Mouse (Mus musculus): ENCODE results near the gene Abhd15. TPM values are rescaled to one million over a fixed set of nuclear protein-coding genes. Genes with fewer than 3 reads are reported as not detected.
"Not testable (repeated sequence)": the region's sequence is repeated elsewhere in the genome, so short reads cannot be mapped to it uniquely, and the experiment has no call there.

Gene Abhd15
- polyA plus RNA-seq, 1 experiment from 2014 or later: 2.2 TPM

- Histone ChIP-seq H3K36me3 (no peaks in the 10 kb centered on the region), H3K27ac (peak overlapping the region; percentile 71), H3K27me3 (peaks cover 6% of the 10 kb centered on the region; the same call in 1 of the 2 replicates), H3K4me2 (peak overlapping the region; percentile 96), H3K4me1 (replicated peaks) (peaks cover 39% of the 10 kb centered on the region), H3K9me3 (replicated peaks) (no peaks in the 10 kb centered on the region), H3K9ac (peak overlapping the region; percentile 51), H3K4me3 (peak overlapping the region; percentile 90)
- ATAC-seq (replicated peaks; ENCODE audit: insufficient number of reproducible peaks, insufficient read depth, low FRiP score, low read depth): no peak
- 5% methylated on average over 19 of the region's 19 CpGs for WGBS
Measured at GRCm38 (mm10) chr11:77514281-77514831, 565 bp upstream of the Abhd15 start.

GRCm38 (mm10) chr11:77515637-77516552, 974 bp downstream of the Abhd15 start, which contains the start of gene Trp53i13:
Trp53i13 (minus strand) TSS chr11:77515980.
- peaks cover 39% of the 10 kb centered on the region for H3K4me1 ChIP-seq (replicated peaks)
- H3K27ac ChIP-seq: peak within 1 kb of the TSS; percentile 71
- WGBS: 11% methylated on average over 39 of the region's 39 CpGs
- no peaks in the 10 kb centered on the region for H3K9me3 ChIP-seq (replicated peaks)
- peaks cover 6% of the 10 kb centered on the region; the same call in 1 of the 2 replicates for H3K27me3 ChIP-seq
- peak within 1 kb of the TSS; percentile 96 for H3K4me2 ChIP-seq
- no peak for ATAC-seq (replicated peaks; ENCODE audit: insufficient number of reproducible peaks, insufficient read depth, low FRiP score, low read depth)
- no peaks in the 10 kb centered on the region for H3K36me3 ChIP-seq
- peak within 1 kb of the TSS; percentile 51 for H3K9ac ChIP-seq
- H3K4me3 ChIP-seq: peak within 1 kb of the TSS; percentile 90

- Histone ChIP-seq H3K27me3 (peaks cover 6% of the 10 kb centered on the region; the same call in 1 of the 2 replicates), H3K4me3 (no peak overlapping the region), H3K9me3 (replicated peaks) (no peaks in the 10 kb centered on the region), H3K36me3 (no peaks in the 10 kb centered on the region), H3K4me1 (replicated peaks) (peaks cover 34% of the 10 kb centered on the region), H3K9ac (no peak overlapping the region), H3K27ac (no peak overlapping the region), H3K4me2 (peak overlapping the region; percentile 96; the same call in 1 of the 2 replicates)
- WGBS: 86% methylated on average over 5 of the region's 5 CpGs
- no peak for ATAC-seq (replicated peaks; ENCODE audit: insufficient number of reproducible peaks, insufficient read depth, low FRiP score, low read depth)
Measured at GRCm38 (mm10) chr11:77516553-77517425, 1.9 kb downstream of the Abhd15 start.

GRCm38 (mm10) chr11:77518051-77518798, 3.3 kb downstream of the Abhd15 start:
- Histone ChIP-seq H3K36me3 (no peaks in the 10 kb centered on the region), H3K9me3 (replicated peaks) (no peaks in the 10 kb centered on the region), H3K4me3 (no peak overlapping the region), H3K4me2 (no peak overlapping the region), H3K9ac (no peak overlapping the region), H3K27me3 (peaks cover 6% of the 10 kb centered on the region; the same call in 1 of the 2 replicates), H3K4me1 (replicated peaks) (peaks cover 28% of the 10 kb centered on the region), H3K27ac (peak overlapping the region; percentile 21; the same call in 1 of the 2 replicates)
- WGBS: 70% methylated on average over 27 of the region's 27 CpGs
- no peak for ATAC-seq (replicated peaks; ENCODE audit: insufficient number of reproducible peaks, insufficient read depth, low FRiP score, low read depth)

- 46% methylated on average over 5 of the region's 5 CpGs for WGBS
- Histone ChIP-seq H3K27me3 (peaks cover 6% of the 10 kb centered on the region; the same call in 1 of the 2 replicates), H3K4me3 (no peak within 1 kb of the TSS), H3K9me3 (replicated peaks) (no peaks in the 10 kb centered on the region), H3K4me1 (replicated peaks) (peaks cover 22% of the 10 kb centered on the region), H3K36me3 (no peaks in the 10 kb centered on the region), H3K27ac (peak within 1 kb of the TSS; percentile 21; the same call in 1 of the 2 replicates), H3K9ac (no peak within 1 kb of the TSS), H3K4me2 (no peak within 1 kb of the TSS)
- no peak for ATAC-seq (replicated peaks; ENCODE audit: insufficient number of reproducible peaks, insufficient read depth, low FRiP score, low read depth)
Measured at GRCm38 (mm10) chr11:77519043-77519442, 4.1 kb downstream of the Abhd15 start, which contains the start of gene Gm10392. Gm10392 (minus strand) TSS chr11:77519198.

GRCm38 (mm10) chr11:77520601-77521529, 5.9 kb downstream of the Abhd15 start:
- no peaks in the 10 kb centered on the region for H3K36me3 ChIP-seq
- H3K27me3 ChIP-seq: peaks cover 6% of the 10 kb centered on the region; the same call in 1 of the 2 replicates
- WGBS: 52% methylated on average over 5 of the region's 5 CpGs
- no peak overlapping the region for H3K9ac ChIP-seq
- no peak overlapping the region for H3K4me2 ChIP-seq
- H3K4me1 ChIP-seq (replicated peaks): peaks cover 3% of the 10 kb centered on the region
- H3K27ac ChIP-seq: no peak overlapping the region
- H3K9me3 ChIP-seq (replicated peaks): no peaks in the 10 kb centered on the region
- ATAC-seq (replicated peaks; ENCODE audit: insufficient number of reproducible peaks, insufficient read depth, low FRiP score, low read depth): no peak
- H3K4me3 ChIP-seq: no peak overlapping the region

- 68% methylated on average over 3 of the region's 3 CpGs for WGBS
- ATAC-seq (replicated peaks; ENCODE audit: insufficient number of reproducible peaks, insufficient read depth, low FRiP score, low read depth): no peak
- no peak overlapping the region for H3K4me2 ChIP-seq
Measured at GRCm38 (mm10) chr11:77525804-77526486, 11.0 kb downstream of the Abhd15 start.

GRCm38 (mm10) chr11:77528420-77528819, 13.5 kb downstream of the Abhd15 start:
- H3K4me2 ChIP-seq; H3K27ac ChIP-seq; H3K4me3 ChIP-seq; H3K4me1 ChIP-seq (replicated peaks); H3K27me3 ChIP-seq; H3K36me3 ChIP-seq; ATAC-seq (replicated peaks; ENCODE audit: insufficient number of reproducible peaks, insufficient read depth, low FRiP score, low read depth); H3K9ac ChIP-seq; H3K9me3 ChIP-seq (replicated peaks): not testable (repeated sequence)
- WGBS: 93% methylated on average over 3 of the region's 3 CpGs

More at GRCm38 (mm10) chr11:77525804-77526486, 11.0 kb downstream of the Abhd15 start:
- Histone ChIP-seq H3K9ac (no peak overlapping the region), H3K27me3 (no peaks in the 10 kb centered on the region), H3K4me3 (no peak overlapping the region), H3K9me3 (replicated peaks) (no peaks in the 10 kb centered on the region), H3K4me1 (replicated peaks) (no peaks in the 10 kb centered on the region), H3K27ac (no peak overlapping the region), H3K36me3 (peaks cover 3% of the 10 kb centered on the region; the same call in 1 of the 2 replicates)

- 68% methylated on average over 3 of the region's 3 CpGs for WGBS
- Histone ChIP-seq H3K9ac (no peak overlapping the region), H3K4me1 (replicated peaks) (no peaks in the 10 kb centered on the region), H3K27ac (no peak overlapping the region), H3K9me3 (replicated peaks) (no peaks in the 10 kb centered on the region), H3K4me3 (no peak overlapping the region), H3K27me3 (no peaks in the 10 kb centered on the region), H3K36me3 (peaks cover 7% of the 10 kb centered on the region; the same call in 1 of the 2 replicates), H3K4me2 (no peak overlapping the region)
- ATAC-seq (replicated peaks; ENCODE audit: insufficient number of reproducible peaks, insufficient read depth, low FRiP score, low read depth): no peak
Measured at GRCm38 (mm10) chr11:77529644-77530043, 14.7 kb downstream of the Abhd15 start.
